Mouse (Mus musculus) olfactory bulb, adult 2 months (tissue): ENCODE results near the gene Itpr2.

Experiments used
- CTCF ChIP-seq: fragments of 200-500 bp; IDR thresholded peaks from 2 replicates; pipeline ENCODE4 v1.5.1; 2012; ENCODE audit warnings: low read depth, mild to moderate bottlenecking, low read length, moderate library complexity; ENCODE audit not compliant: insufficient read depth
- POLR2A ChIP-seq: fragments of 200-500 bp; IDR thresholded peaks from 2 replicates; pipeline ENCODE4 v1.6.1; 2012; ENCODE audit warnings: mild to moderate bottlenecking, low read depth, low read length, moderate library complexity; ENCODE audit not compliant: insufficient read depth

DNA sequence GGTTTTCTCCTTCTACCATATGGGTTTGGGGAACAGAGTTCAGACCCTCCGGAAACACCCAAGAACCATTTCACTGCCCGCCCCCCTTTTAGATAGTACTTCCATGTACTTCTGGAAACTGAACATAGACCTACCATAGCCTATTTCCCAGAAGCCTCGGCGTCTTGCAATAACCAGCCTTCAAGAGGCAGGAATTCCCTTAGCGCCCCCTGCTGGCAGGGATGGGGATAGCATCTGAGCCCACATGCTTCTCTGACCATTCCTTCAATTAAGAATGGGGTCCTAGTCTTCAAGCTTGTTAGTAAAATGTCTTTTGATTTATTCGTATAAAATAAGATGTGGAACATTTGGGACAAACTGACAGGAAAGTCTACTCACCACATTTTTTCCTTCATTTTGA lies 96.6 kb downstream of the Itpr2 start:
- TF ChIP-seq POLR2A, result no peak
- TF ChIP-seq CTCF, result peak; percentile 62; the same call in 1 of the 2 replicates
